11 mouse cellular contexts compared by ENCODE assay signal in the genomic region with DNA sequence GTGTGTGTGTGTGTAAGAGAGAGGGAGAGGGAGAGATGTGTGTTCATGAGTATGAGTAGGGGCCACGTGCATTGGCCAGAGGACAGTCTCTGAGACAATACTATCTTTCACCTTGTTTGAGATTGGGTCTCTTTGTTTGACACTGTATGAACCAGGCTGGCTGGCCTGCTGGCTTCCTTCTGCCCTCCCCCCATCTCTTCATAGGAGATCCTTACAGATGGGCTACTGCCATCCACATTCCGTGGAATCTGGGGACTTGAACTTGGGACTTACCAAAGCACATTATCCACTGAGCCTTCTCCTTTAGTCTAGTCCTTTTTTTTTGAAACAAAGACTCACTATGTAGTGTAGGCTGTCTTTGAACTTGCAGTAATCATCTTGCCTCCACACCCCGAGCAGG. TPM values are rescaled to one million over a fixed set of nuclear protein-coding genes. Genes with fewer than 3 reads are reported as not detected.
DNase-seq lines count a peak whose midpoint lies in the region; ATAC-seq and TF ChIP-seq lines count a peak whose summit lies in the region.
"Had no signal": no experiment of that assay in that cellular context is flagged by ENCODE, and none has a peak within 500 bp of the region (broad histone marks: within the 10 kb centered on the region; RNA-seq: fewer than 3 reads in every experiment).

No protein-coding gene starts in this region.

- H3K9me3 ChIP-seq in limb, embryonic 14.5 days (ENCODE audit: control insufficient read depth, low read length): no peaks in the 10 kb centered on the region

- 26% methylated on average over 3 of the region's 3 CpGs for WGBS in limb, embryonic 14.5 days

- no peak overlapping the region for H3K4me3 ChIP-seq in limb, embryonic 14.5 days (replicated peaks; ENCODE audit: low read length)

- H3K36me3 ChIP-seq in limb, embryonic 14.5 days (ENCODE audit: control insufficient read depth, insufficient read depth, low read length): no peaks in the 10 kb centered on the region

- H3K27me3 ChIP-seq in limb, embryonic 14.5 days (ENCODE audit: control insufficient read depth, insufficient read depth, low read length): peaks cover 9% of the 10 kb centered on the region; the same call in 1 of the 2 replicates
- H3K27me3 ChIP-seq: Patski had no signal

- 0 out of 2 replicates have a peak overlapping the region, but pooled peaks have one; percentile 41 for H3K27ac ChIP-seq in limb, embryonic 14.5 days (replicated peaks; ENCODE audit: low read depth, low read length)
- H3K27ac ChIP-seq: layer of hippocampus, adult 2 months had no signal

- no peak overlapping the region for H3K9ac ChIP-seq in limb, embryonic 14.5 days (ENCODE audit: low read depth, low read length, severe bottlenecking)

- TF ChIP-seq POLR2A in limb, embryonic 14.5 days (IDR thresholded peaks at IDR 0.05; ENCODE audit: borderline replicate concordance, extremely low read depth, insufficient read depth, insufficient read length): no peak

- peaks cover 47% of the 10 kb centered on the region for H3K4me1 ChIP-seq in limb, embryonic 14.5 days (ENCODE audit: control insufficient read depth, insufficient read depth, low read length)

- ATAC-seq in limb, embryonic 14.5 days (ENCODE audit: low FRiP score, low read depth): no peak

- peak overlapping the region; percentile 71 for H3K4me2 ChIP-seq in limb, embryonic 14.5 days (replicated peaks; ENCODE audit: low read depth, low read length, severe bottlenecking)

- DNase-seq in embryo, embryonic 10 days (ENCODE audit: low spot score): peak; percentile 18
- no peak for DNase-seq in embryo, embryonic 9.5 days (ENCODE audit: extremely low spot score)
- DNase-seq in urinary bladder, adult 2 months (ENCODE audit: low spot score): peak; percentile 6
- no peak for DNase-seq in urinary bladder, adult 18-20 months (ENCODE audit: low spot score in 2 of 2)
- DNase-seq in limb, embryonic 14.5 days (ENCODE audit: low spot score): peak; percentile 1
- DNase-seq in layer of hippocampus, postnatal 14 days (ENCODE audit: low spot score in 2 of 2): no peak
- no peak for DNase-seq in T-cell, adult 2 months (ENCODE audit: low spot score)
- DNase-seq in cerebellum, postnatal 4 days (ENCODE audit: low spot score in 2 of 2): no peak
- DNase-seq: thymus, postnatal 25 days had no signal

RNA-seq across cellular contexts. Expression of gene Cdh3, which starts 2.2 kb away (rescaled TPM):
- 4.4 and 5.5 TPM in 2 replicates for polyA plus RNA-seq in urinary bladder, adult 2 months (2012; rRNA removed)
- polyA plus RNA-seq in limb, embryonic 14.5 days (2012; rRNA removed): 49.5 and 60.4 TPM in 2 replicates
- 23.0 and 25.0 TPM in 2 replicates for polyA plus RNA-seq in limb, embryonic 14.5 days (2014; fragmentation: Nextera tagmentation; extraction: Ambion mirVana)
- 1 to 10 TPM in 1 of 2 experiments, under 1 TPM in 1; 0.12 to 1.5 TPM for total RNA-seq in layer of hippocampus, postnatal 14 days (2021)
- total RNA-seq: layer of hippocampus, adult 2 months had no signal

RNA-seq across cellular contexts. Expression of gene 6030452D12Rik, which starts 8.1 kb away (rescaled TPM):
- not detected in 2 replicates for polyA plus RNA-seq in urinary bladder, adult 2 months (2012; rRNA removed)
- polyA plus RNA-seq in limb, embryonic 14.5 days (2012; rRNA removed): not detected in 2 replicates
- not detected in 2 replicates for polyA plus RNA-seq in limb, embryonic 14.5 days (2014; fragmentation: Nextera tagmentation; extraction: Ambion mirVana)
- total RNA-seq in layer of hippocampus, postnatal 14 days (2021): not detected
- total RNA-seq: layer of hippocampus, adult 2 months had no signal
- polyA plus RNA-seq: Patski had no signal

Comparison
In these comparisons a context has a peak if more than half of its experiments do, and no peak if none do; other contexts are left out.
1. DNase-seq: peak in embryo, embryonic 10 days (single experiment), urinary bladder, adult 2 months (single experiment) and limb, embryonic 14.5 days (single experiment); none in embryo, embryonic 9.5 days (single experiment), urinary bladder, adult 18-20 months (0 of 2), layer of hippocampus, postnatal 14 days (0 of 2), T-cell, adult 2 months (single experiment) and cerebellum, postnatal 4 days (0 of 2).